Mouse (Mus musculus): Measurements from ENCODE around the gene Zfp932.
"Not testable (repeated sequence)": the region's sequence is repeated elsewhere in the genome, so short reads cannot be mapped to it uniquely, and the experiment has no call there.

Gene Zfp932

DNA sequence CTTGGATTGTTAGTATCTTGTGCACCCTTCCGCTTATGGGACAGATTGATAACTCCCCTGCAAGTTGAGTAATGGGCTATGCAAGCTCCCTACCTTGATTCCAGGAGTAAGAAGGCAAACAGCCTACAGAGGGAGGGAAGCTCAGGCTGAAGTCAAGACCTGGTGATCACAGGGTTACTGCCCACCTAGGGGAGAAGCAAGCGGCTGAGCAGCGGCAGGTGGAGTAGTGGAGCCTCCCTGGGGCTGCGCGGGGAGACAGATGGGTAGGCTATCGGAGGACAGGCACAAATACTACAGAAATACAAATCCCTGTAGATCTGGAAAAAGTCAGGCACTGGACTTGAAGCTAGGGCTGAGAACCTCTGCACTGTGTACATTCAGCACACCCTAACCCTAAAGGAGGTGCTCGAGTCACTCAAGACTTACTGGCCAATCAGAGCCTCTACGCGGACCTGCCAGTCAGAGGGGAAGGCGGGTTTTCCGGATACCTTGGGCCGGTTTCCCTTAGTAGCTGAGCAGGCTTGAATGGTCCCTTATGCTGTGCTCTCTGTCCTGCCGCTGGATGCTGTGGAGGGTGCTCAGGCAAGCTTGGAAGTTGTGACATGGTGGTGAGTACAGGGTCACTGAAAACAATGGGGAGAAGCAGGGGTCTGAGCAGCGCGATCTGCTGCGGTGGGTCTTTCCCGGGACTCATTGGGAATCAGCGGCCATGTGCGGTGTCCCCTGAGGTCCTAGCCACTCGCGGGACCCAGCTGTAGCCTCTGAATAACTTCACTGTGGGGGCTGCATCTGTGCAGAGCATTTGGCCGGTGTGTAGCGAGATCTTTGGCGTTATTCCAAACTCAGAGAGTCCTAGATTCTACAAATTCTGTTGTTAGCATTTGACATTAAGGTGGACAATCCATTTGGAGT, at the start of gene Zfp932:
Zfp932 (plus strand) TSS at position 496 of the 912 bp plus-strand sequence.
- peak; percentile 63 for DNase-seq (ENCODE audit: low read depth, low spot score)

- DNase-seq (ENCODE audit: low read depth, low spot score), result no peak
Observed at GRCm38 (mm10) chr5:109950281-109950680, 46.0 kb upstream of the Zfp932 start.

DNA sequence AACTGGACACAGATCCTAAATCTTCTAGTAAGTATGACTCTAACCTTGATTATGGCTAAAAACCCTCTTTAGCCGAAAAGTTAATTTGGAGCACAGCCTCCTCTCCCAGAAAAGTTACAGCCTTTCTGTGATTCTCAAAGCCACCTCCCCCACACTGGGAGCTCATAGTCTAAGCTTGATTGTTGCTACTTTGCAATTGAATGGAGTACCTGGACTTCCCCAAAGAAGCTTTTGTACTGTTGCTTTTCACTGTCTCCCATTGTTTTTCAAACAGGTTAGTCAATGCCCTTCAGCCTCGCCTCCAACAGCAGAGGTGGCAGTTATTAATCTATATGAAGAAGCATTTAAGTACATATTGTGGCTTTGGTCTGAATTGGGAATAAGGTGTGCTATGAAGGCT, 15.6 kb upstream of the Zfp932 start:
- DNase-seq (ENCODE audit: low read depth, low spot score), result not testable (repeated sequence)

DNA sequence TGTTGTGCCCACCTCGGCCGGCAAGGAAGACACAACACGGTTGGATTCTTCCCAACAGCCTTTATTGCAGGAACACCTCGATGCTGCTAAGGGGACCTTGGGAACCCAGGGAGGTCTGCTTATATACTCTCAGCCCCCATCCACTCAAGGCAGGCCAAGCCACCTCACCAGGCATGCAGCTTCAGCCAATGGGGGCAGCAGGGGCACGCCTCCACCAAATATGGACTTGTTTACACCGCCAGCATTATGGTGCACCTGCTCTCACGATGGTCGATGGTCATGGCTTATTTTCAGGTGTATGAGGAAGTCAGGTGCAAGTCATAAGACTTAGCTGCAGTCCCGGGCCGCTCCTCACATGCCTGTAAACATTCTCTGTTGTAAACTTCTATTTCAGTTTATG, 860 bp upstream of the Zfp932 start:
- DNase-seq (ENCODE audit: low read depth, low spot score), result not testable (repeated sequence)

- not testable (repeated sequence) for DNase-seq (ENCODE audit: low read depth, low spot score)
Observed at GRCm38 (mm10) chr5:110015775-110016174, 19.5 kb downstream of the Zfp932 start.

DNA sequence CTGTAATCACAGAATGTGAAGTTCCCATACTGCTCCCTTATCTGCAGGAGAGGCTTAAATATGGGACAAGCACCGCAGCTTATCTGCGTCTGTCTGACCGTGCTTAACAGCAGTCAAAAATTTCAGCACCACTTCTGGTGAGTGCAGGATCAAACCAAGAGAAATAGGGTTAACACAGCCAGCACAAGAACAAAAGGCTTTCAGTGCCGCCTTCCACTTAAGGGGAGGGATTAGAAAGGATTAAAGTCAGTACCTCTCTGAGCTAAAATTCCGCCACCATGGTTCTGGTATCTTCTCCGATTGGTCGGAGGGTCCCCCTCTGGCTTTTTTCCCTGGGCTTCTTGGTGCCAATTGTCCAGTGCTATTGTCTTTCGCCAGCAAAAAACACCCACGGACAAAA, 27.0 kb downstream of the Zfp932 start:
- no peak for DNase-seq (ENCODE audit: low read depth, low spot score)

- peak; percentile 37 for DNase-seq (ENCODE audit: low read depth, low spot score)
Observed at GRCm38 (mm10) chr5:110023694-110024427, 27.5 kb downstream of the Zfp932 start.

- peak; percentile 69 for DNase-seq (ENCODE audit: low read depth, low spot score)
Observed at GRCm38 (mm10) chr5:110057637-110058408, 61.5 kb downstream of the Zfp932 start.
